8 mouse cellular contexts compared by ENCODE assay signal in genomic region chr10:128895952-128896693, GRCm38 (mm10). TPM values are rescaled to one million over a fixed set of nuclear protein-coding genes. Genes with fewer than 3 reads are reported as not detected.
A peak's percentile ranks its signal among the peaks of the same experiment; 100 is the strongest.
DNase-seq lines count a peak whose midpoint lies in the region; ATAC-seq lines count a peak whose summit lies in the region.

No protein-coding gene starts in this region.

- 8% methylated on average over 17 of the region's 17 CpGs for WGBS in embryonic facial prominence, embryonic 12.5 days
- WGBS in neural tube, embryonic 15.5 days, result 4% methylated on average over 17 of the region's 17 CpGs

- DNase-seq in left cerebral cortex, postnatal 14 days (ENCODE audit: low spot score in 2 of 2), result peak; percentile 52 to 66
- DNase-seq in left cerebral cortex, postnatal 36 days (ENCODE audit: low spot score in 2 of 2), result no peak
- DNase-seq in layer of hippocampus, adult 8-10 months (ENCODE audit: low spot score in 2 of 2), result peak; percentile 63 to 74
- DNase-seq in urinary bladder, postnatal 10 days (ENCODE audit: low spot score), result no peak
- no peak for DNase-seq in thymus, postnatal 25 days

- peak overlapping the region; percentile 14; the same call in 1 of the 2 replicates for H3K4me2 ChIP-seq in embryonic facial prominence, embryonic 12.5 days (replicated peaks)
- H3K4me2 ChIP-seq in neural tube, embryonic 15.5 days, result peak overlapping the region; percentile 43

- no peaks in the 10 kb centered on the region for H3K36me3 ChIP-seq in embryonic facial prominence, embryonic 12.5 days
- no peaks in the 10 kb centered on the region for H3K36me3 ChIP-seq in neural tube, embryonic 15.5 days

- no peak overlapping the region for H3K27ac ChIP-seq in embryonic facial prominence, embryonic 12.5 days
- H3K27ac ChIP-seq in neural tube, embryonic 15.5 days (replicated peaks), result peak overlapping the region; percentile 63

- intact Hi-C loops in left cerebral cortex, postnatal 14 days (cut with DNase I), result loop anchor here (2.0 to 10.0 kb wide), 2 partner anchors 51 to 271 kb away; partner anchors contain the start of gene Rps26
- intact Hi-C loops in left cerebral cortex, postnatal 36 days (cut with DNase I), result loop anchor here (1.0 to 5.0 kb wide), 2 partner anchors 51 to 81 kb away; no protein-coding TSS in a partner anchor

- peak overlapping the region; percentile 12 for H3K9ac ChIP-seq in embryonic facial prominence, embryonic 12.5 days
- H3K9ac ChIP-seq in neural tube, embryonic 15.5 days (replicated peaks), result 0 out of 2 replicates have a peak overlapping the region, but pooled peaks have one; percentile 10

- peaks cover 18% of the 10 kb centered on the region for H3K4me1 ChIP-seq in embryonic facial prominence, embryonic 12.5 days
- H3K4me1 ChIP-seq in neural tube, embryonic 15.5 days, result peaks cover 30% of the 10 kb centered on the region

- H3K9me3 ChIP-seq in embryonic facial prominence, embryonic 12.5 days, result no peaks in the 10 kb centered on the region
- no peaks in the 10 kb centered on the region for H3K9me3 ChIP-seq in neural tube, embryonic 15.5 days (replicated peaks)

- no peak for ATAC-seq in embryonic facial prominence, embryonic 12.5 days (ENCODE audit: insufficient number of reproducible peaks, insufficient read depth, low FRiP score, low TSS enrichment)
- ATAC-seq in hematopoietic stem cell, adult 5-6 weeks (replicated peaks in 1 of 2; ENCODE audit: insufficient read depth in 1 of 2, low FRiP score in 2 of 2, low TSS enrichment in 1 of 2, low read depth in 1 of 2, poor library complexity in 2 of 2, severe bottlenecking in 2 of 2), result peak; percentile 19 to 23; a peak in 3 of 4 replicates
- ATAC-seq in neural tube, embryonic 15.5 days (ENCODE audit: low FRiP score), result peak; percentile 55; the same call in 1 of the 2 replicates

- H3K27me3 ChIP-seq in embryonic facial prominence, embryonic 12.5 days, result peaks cover 12% of the 10 kb centered on the region
- peaks cover 15% of the 10 kb centered on the region for H3K27me3 ChIP-seq in neural tube, embryonic 15.5 days (replicated peaks)

- H3K4me3 ChIP-seq in embryonic facial prominence, embryonic 12.5 days, result 0 out of 2 replicates have a peak overlapping the region, but pooled peaks have one; percentile 6
- peak overlapping the region; percentile 16 for H3K4me3 ChIP-seq in neural tube, embryonic 15.5 days (replicated peaks)

RNA-seq across cellular contexts. Expression of gene Gdf11, which starts 4.6 kb away (rescaled TPM):
- total RNA-seq in left cerebral cortex, postnatal 14 days (2021), result 10 to 100 TPM; 11.6 to 15.7 TPM
- total RNA-seq in left cerebral cortex, postnatal 36 days (2021), result 10 to 100 TPM; 12.6 to 14.7 TPM
- polyA plus RNA-seq in embryonic facial prominence, embryonic 12.5 days (2016; fragmentation: Nextera tagmentation; extraction: Ambion mirVana), result 10.8 and 11.9 TPM in 2 replicates
- 1.8 and 2.7 TPM in 2 replicates for total RNA-seq in hematopoietic stem cell, adult 5-6 weeks (2017)
- 10 to 100 TPM; 19.9 to 22.7 (median 22.3) TPM for total RNA-seq in layer of hippocampus, adult 8-10 months (2022)
- polyA plus RNA-seq in neural tube, embryonic 15.5 days (2015; fragmentation: Nextera tagmentation; extraction: Ambion mirVana), result 6.8 and 9.0 TPM in 2 replicates

RNA-seq across cellular contexts. Expression of gene Cd63, which starts 4.7 kb away (rescaled TPM):
- 10 to 100 TPM; 55.4 to 61.0 TPM for total RNA-seq in left cerebral cortex, postnatal 14 days (2021)
- 10 to 100 TPM; 59.5 to 64.6 TPM for total RNA-seq in left cerebral cortex, postnatal 36 days (2021)
- 459 and 465 TPM in 2 replicates for polyA plus RNA-seq in embryonic facial prominence, embryonic 12.5 days (2016; fragmentation: Nextera tagmentation; extraction: Ambion mirVana)
- 54.5 and 113 TPM in 2 replicates for total RNA-seq in hematopoietic stem cell, adult 5-6 weeks (2017)
- 100 to 1,000 TPM in 2 of 4 experiments, 10 to 100 TPM in 2; 76.9 to 199 (median 126) TPM for total RNA-seq in layer of hippocampus, adult 8-10 months (2022)
- 254 and 295 TPM in 2 replicates for polyA plus RNA-seq in neural tube, embryonic 15.5 days (2015; fragmentation: Nextera tagmentation; extraction: Ambion mirVana)

RNA-seq across cellular contexts. Expression of gene Rdh5, which starts 26.6 kb away (rescaled TPM):
- 1 to 10 TPM; 4.8 to 5.1 TPM for total RNA-seq in left cerebral cortex, postnatal 14 days (2021)
- 1 to 10 TPM; 6.7 to 7.0 TPM for total RNA-seq in left cerebral cortex, postnatal 36 days (2021)
- 14.2 and 14.7 TPM in 2 replicates for polyA plus RNA-seq in embryonic facial prominence, embryonic 12.5 days (2016; fragmentation: Nextera tagmentation; extraction: Ambion mirVana)
- 1.3 and 5.1 TPM in 2 replicates for total RNA-seq in hematopoietic stem cell, adult 5-6 weeks (2017)
- total RNA-seq in layer of hippocampus, adult 8-10 months (2022), result 1 to 10 TPM; 4.5 to 7.8 (median 7.2) TPM
- polyA plus RNA-seq in neural tube, embryonic 15.5 days (2015; fragmentation: Nextera tagmentation; extraction: Ambion mirVana), result 15.7 and 19.8 TPM in 2 replicates

RNA-seq across cellular contexts. Expression of gene Bloc1s1, which starts 27.7 kb away (rescaled TPM):
- total RNA-seq in left cerebral cortex, postnatal 14 days (2021), result 10 to 100 TPM; 71.5 to 78.7 TPM
- total RNA-seq in left cerebral cortex, postnatal 36 days (2021), result 10 to 100 TPM; 85.2 to 95.4 TPM
- 210 and 215 TPM in 2 replicates for polyA plus RNA-seq in embryonic facial prominence, embryonic 12.5 days (2016; fragmentation: Nextera tagmentation; extraction: Ambion mirVana)
- 52.2 and 102 TPM in 2 replicates for total RNA-seq in hematopoietic stem cell, adult 5-6 weeks (2017)
- total RNA-seq in layer of hippocampus, adult 8-10 months (2022), result 100 to 1,000 TPM in 2 of 4 experiments, 10 to 100 TPM in 2; 69.0 to 104 (median 90.6) TPM
- 248 and 265 TPM in 2 replicates for polyA plus RNA-seq in neural tube, embryonic 15.5 days (2015; fragmentation: Nextera tagmentation; extraction: Ambion mirVana)

RNA-seq across cellular contexts. Expression of gene Itga7, which starts 37.5 kb away (rescaled TPM):
- total RNA-seq in left cerebral cortex, postnatal 14 days (2021), result 10 to 100 TPM; 15.6 to 17.6 TPM
- 10 to 100 TPM; 13.0 to 16.5 TPM for total RNA-seq in left cerebral cortex, postnatal 36 days (2021)
- 5.2 TPM in 2 replicates for polyA plus RNA-seq in embryonic facial prominence, embryonic 12.5 days (2016; fragmentation: Nextera tagmentation; extraction: Ambion mirVana)
- not detected in 2 replicates for total RNA-seq in hematopoietic stem cell, adult 5-6 weeks (2017)
- 10 to 100 TPM; 29.5 to 35.4 (median 31.6) TPM for total RNA-seq in layer of hippocampus, adult 8-10 months (2022)
- 7.2 and 8.8 TPM in 2 replicates for polyA plus RNA-seq in neural tube, embryonic 15.5 days (2015; fragmentation: Nextera tagmentation; extraction: Ambion mirVana)

Comparison
In these comparisons a context has a peak if more than half of its experiments do, and no peak if none do; other contexts are left out.
1. DNase-seq: peak in left cerebral cortex, postnatal 14 days (2 of 2) and layer of hippocampus, adult 8-10 months (2 of 2); none in left cerebral cortex, postnatal 36 days (0 of 2), urinary bladder, postnatal 10 days (single experiment) and thymus, postnatal 25 days (single experiment).